Mouse (Mus musculus) myocyte (in vitro differentiated cells): ENCODE measurements at regions not wholly inside any gene's neighbourhood (a gene's known extent, or its start where the extent isn't known, plus 50 kb on each side); places are given as distances from the start of the nearest gene placed in this dataset.
"Not testable (repeated sequence)": the region's sequence is repeated elsewhere in the genome, so short reads cannot be mapped to it uniquely, and the experiment has no call there.

Experiments
- POLR2A ChIP-seq: IDR thresholded peaks from one replicate; pipeline ENCODE4 v1.6.1; 2011; ENCODE audit warnings: low read depth, mild to moderate bottlenecking, control low read depth, moderate library complexity; ENCODE audit not compliant: insufficient read length
- POLR2AphosphoS2 ChIP-seq: IDR thresholded peaks from one replicate; pipeline ENCODE4 v1.6.1; 2011; ENCODE audit warnings: low read depth, control low read depth; ENCODE audit not compliant: insufficient read length
- SRF ChIP-seq: IDR thresholded peaks from one replicate; pipeline ENCODE4 v1.6.1; 2011; ENCODE audit warnings: low read depth; ENCODE audit not compliant: control insufficient read depth, insufficient read length

- not testable (repeated sequence) for TF ChIP-seq SRF, POLR2AphosphoS2, POLR2A
These were observed 347.9 kb upstream of the Dab2 start for GRCm38 (mm10) chr15:5951661-5952060.
